Comparison of ENCODE assay signal across 8 mouse cellular contexts in genomic region chr10:119065974-119066373, GRCm38 (mm10).
A peak's percentile ranks its signal among the peaks of the same experiment; 100 is the strongest.
DNase-seq lines count a peak whose midpoint lies in the region; ATAC-seq and TF ChIP-seq lines count a peak whose summit lies in the region.

No protein-coding gene starts in this region.

- 23% methylated on average over 8 of the region's 8 CpGs for WGBS in forebrain, embryonic 15.5 days
- 16% methylated on average over 8 of the region's 8 CpGs for WGBS in liver, embryonic 15.5 days (ENCODE audit: insufficient replicate concordance)
- WGBS in olfactory bulb, adult 2 months: 4% methylated on average over 8 of the region's 8 CpGs

- no peaks in the 10 kb centered on the region for H3K36me3 ChIP-seq in forebrain, embryonic 15.5 days
- H3K36me3 ChIP-seq in liver, embryonic 15.5 days (replicated peaks): no peaks in the 10 kb centered on the region

- peak overlapping the region; percentile 32; the same call in 1 of the 2 replicates for H3K4me2 ChIP-seq in forebrain, embryonic 15.5 days (replicated peaks)
- peak overlapping the region; percentile 25 for H3K4me2 ChIP-seq in liver, embryonic 15.5 days

- H3K9me3 ChIP-seq in forebrain, embryonic 15.5 days: no peaks in the 10 kb centered on the region
- H3K9me3 ChIP-seq in liver, embryonic 15.5 days (replicated peaks): no peaks in the 10 kb centered on the region

- H3K9ac ChIP-seq in forebrain, embryonic 15.5 days (replicated peaks): no peak overlapping the region
- no peak overlapping the region for H3K9ac ChIP-seq in liver, embryonic 15.5 days

- peak; percentile 56 to 70 for DNase-seq in left cerebral cortex, adult 2 months (ENCODE audit: extremely low spot score in 1 of 2, low spot score in 2 of 2)
- DNase-seq in left cerebral cortex, adult 11 months (ENCODE audit: low spot score): no peak
- peak; percentile 59 to 61 for DNase-seq in thymus, postnatal 36 days

- H3K4me1 ChIP-seq in bone marrow macrophage, adult 2 months (ENCODE audit: control insufficient read depth, insufficient read depth, low read length): peaks cover 6% of the 10 kb centered on the region
- peaks cover 11% of the 10 kb centered on the region for H3K4me1 ChIP-seq in forebrain, embryonic 15.5 days
- H3K4me1 ChIP-seq in liver, embryonic 15.5 days (replicated peaks): peaks cover 20% of the 10 kb centered on the region
- H3K4me1 ChIP-seq in olfactory bulb, adult 2 months (ENCODE audit: control insufficient read depth, insufficient read depth, low read length): peaks cover 24% of the 10 kb centered on the region

- H3K4me3 ChIP-seq in left cerebral cortex, adult 2 months: no peak overlapping the region; the same call in 1 of the 2 replicates
- no peak overlapping the region for H3K4me3 ChIP-seq in bone marrow macrophage, adult 2 months (ENCODE audit: insufficient read depth, low read length)
- no peak overlapping the region for H3K4me3 ChIP-seq in forebrain, embryonic 15.5 days
- H3K4me3 ChIP-seq in liver, embryonic 15.5 days (replicated peaks): no peak overlapping the region
- no peak overlapping the region for H3K4me3 ChIP-seq in olfactory bulb, adult 2 months (ENCODE audit: insufficient read depth, low read depth, low read length)

- H3K27ac ChIP-seq in left cerebral cortex, adult 2 months: no peak overlapping the region
- no peak overlapping the region for H3K27ac ChIP-seq in bone marrow macrophage, adult 2 months (ENCODE audit: insufficient read depth, low read depth, low read length)
- H3K27ac ChIP-seq in forebrain, embryonic 15.5 days (replicated peaks): peak overlapping the region; percentile 61; the same call in 1 of the 2 replicates
- no peak overlapping the region for H3K27ac ChIP-seq in liver, embryonic 15.5 days (replicated peaks)
- no peak overlapping the region for H3K27ac ChIP-seq in olfactory bulb, adult 2 months (ENCODE audit: insufficient read depth, low read depth, low read length)

- peak; percentile 60 for TF ChIP-seq CTCF in left cerebral cortex, adult 2 months (IDR thresholded peaks at IDR 0.05)
- peak; percentile 61 for TF ChIP-seq CTCF in bone marrow macrophage, adult 2 months (IDR thresholded peaks at IDR 0.05; ENCODE audit: low read depth, low read length)
- peak; percentile 69 for TF ChIP-seq CTCF in olfactory bulb, adult 2 months (IDR thresholded peaks at IDR 0.05; ENCODE audit: insufficient read depth, low read depth, low read length)

- intact Hi-C loops in left cerebral cortex, adult 2 months (cut with DNase I): no loop called here

- H3K27me3 ChIP-seq in forebrain, embryonic 15.5 days: no peaks in the 10 kb centered on the region
- H3K27me3 ChIP-seq in liver, embryonic 15.5 days: no peaks in the 10 kb centered on the region

- ATAC-seq in forebrain, embryonic 15.5 days (replicated peaks): peak; percentile 68; the same call in 1 of the 2 replicates
- ATAC-seq in inflammation-experienced regulatory T-cells, adult 6 months: peak; percentile 86
- ATAC-seq in liver, embryonic 15.5 days (ENCODE audit: insufficient read depth): no peak

- TF ChIP-seq POLR2A in bone marrow macrophage, adult 2 months (IDR thresholded peaks at IDR 0.05; ENCODE audit: borderline replicate concordance, low read depth, low read length): no peak
- no peak for TF ChIP-seq POLR2A in olfactory bulb, adult 2 months (IDR thresholded peaks at IDR 0.05; ENCODE audit: insufficient read depth, low read depth, low read length)
